Mouse (Mus musculus) erythroblast, embryonic 14.5 days (primary cell): Measurements from ENCODE around the gene Hipk2.

Experiments used
- GATA1 ChIP-seq: IDR thresholded peaks from 2 replicates; pipeline ENCODE4 v1.6.1; 2012; ENCODE audit warnings: low read length, inconsistent platforms, mixed read lengths
- TAL1 ChIP-seq: IDR thresholded peaks from 3 replicates; pipeline ENCODE4 v1.6.1; 2012; ENCODE audit warnings: low read length, inconsistent platforms, mixed read lengths

DNA sequence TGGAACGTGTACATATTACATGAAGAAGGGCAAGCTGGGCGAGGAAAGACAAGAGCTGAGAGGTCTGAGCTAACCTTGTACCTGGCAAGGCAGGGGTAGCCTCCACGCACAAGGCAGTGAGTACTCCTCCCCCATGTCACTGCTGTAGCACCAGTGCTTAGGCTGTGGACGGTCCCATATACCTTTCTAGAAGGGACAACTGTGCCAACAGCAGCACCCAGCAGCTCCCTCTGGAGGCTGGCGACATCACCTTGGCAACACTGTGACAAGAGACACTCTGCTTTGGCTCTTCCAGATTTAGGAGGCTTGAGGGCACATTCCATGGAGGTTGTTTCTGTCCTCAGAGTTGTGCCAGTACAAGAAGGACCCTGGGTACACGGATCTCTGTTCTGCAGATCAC lies 123.5 kb downstream of the Hipk2 start:
- TF ChIP-seq GATA1: no peak
- no peak for TF ChIP-seq TAL1
